Mouse (Mus musculus) liver, adult 2 months (tissue): ENCODE results near the gene Zfp346.

Experiments used
- CTCF ChIP-seq: fragments of 200-500 bp; IDR thresholded peaks from 2 replicates; pipeline ENCODE4 v1.5.1; 2011; ENCODE audit warnings: low read depth, low read length, control low read depth
- POLR2A ChIP-seq: fragments of 200-500 bp; IDR thresholded peaks from 2 replicates; pipeline ENCODE4 v1.6.1; 2011; ENCODE audit warnings: low read length, control low read depth; ENCODE audit not compliant: insufficient read depth; ENCODE audit errors: extremely low read depth

- peak; percentile 37; the same call in 1 of the 2 replicates for TF ChIP-seq CTCF
- TF ChIP-seq POLR2A, result peak; percentile 71; the same call in 1 of the 2 replicates
These were observed 5.2 kb upstream of the Zfp346 start, which contains the start of gene Uimc1 for GRCm38 (mm10) chr13:55099726-55100478.
